Mouse (Mus musculus): ENCODE data around the gene Tinagl1.

Gene Tinagl1

GRCm38 (mm10) chr4:130175072-130175711 lies at the start of gene Tinagl1:
Gene Tinagl1, minus strand, starts transcription at chr4:130175122.
- DNase-seq (ENCODE audit: low spot score) = peak; percentile 33

- no peak for DNase-seq (ENCODE audit: low spot score)
Observed at GRCm38 (mm10) chr4:130224071-130224470, 49.1 kb upstream of the Tinagl1 start.

GRCm38 (mm10) chr4:130222179-130222578 lies 47.3 kb upstream of the Tinagl1 start, which contains the start of gene Gm853:
Gene Gm853, minus strand, starts transcription at chr4:130222401.
- no peak for DNase-seq (ENCODE audit: low spot score)

- DNase-seq (ENCODE audit: low spot score) = no peak
Observed at GRCm38 (mm10) chr4:130220176-130220575, 45.3 kb upstream of the Tinagl1 start.

GRCm38 (mm10) chr4:130215392-130215791 lies 40.5 kb upstream of the Tinagl1 start:
- no peak for DNase-seq (ENCODE audit: low spot score)

GRCm38 (mm10) chr4:130213857-130214256 lies 38.9 kb upstream of the Tinagl1 start:
- DNase-seq (ENCODE audit: low spot score) = no peak

GRCm38 (mm10) chr4:130213197-130213596 lies 38.3 kb upstream of the Tinagl1 start:
- DNase-seq (ENCODE audit: low spot score) = no peak

- no peak for DNase-seq (ENCODE audit: low spot score)
Observed at GRCm38 (mm10) chr4:130212421-130212820, 37.5 kb upstream of the Tinagl1 start.

GRCm38 (mm10) chr4:130211870-130212269 lies 36.9 kb upstream of the Tinagl1 start:
- no peak for DNase-seq (ENCODE audit: low spot score)

- DNase-seq (ENCODE audit: low spot score) = peak; percentile 89
Observed at GRCm38 (mm10) chr4:130198694-130199670, 24.1 kb upstream of the Tinagl1 start.

GRCm38 (mm10) chr4:130196542-130196941 lies 21.6 kb upstream of the Tinagl1 start:
- no peak for DNase-seq (ENCODE audit: low spot score)

- DNase-seq (ENCODE audit: low spot score) = no peak
Observed at GRCm38 (mm10) chr4:130195924-130196323, 21.0 kb upstream of the Tinagl1 start.

GRCm38 (mm10) chr4:130192266-130192665 lies 17.3 kb upstream of the Tinagl1 start:
- no peak for DNase-seq (ENCODE audit: low spot score)

- DNase-seq (ENCODE audit: low spot score) = no peak
Observed at GRCm38 (mm10) chr4:130189606-130190005, 14.7 kb upstream of the Tinagl1 start.

- DNase-seq (ENCODE audit: low spot score) = peak; percentile 81
Observed at GRCm38 (mm10) chr4:130188806-130189297, 13.9 kb upstream of the Tinagl1 start.

GRCm38 (mm10) chr4:130186891-130187290 lies 12.0 kb upstream of the Tinagl1 start:
- no peak for DNase-seq (ENCODE audit: low spot score)

GRCm38 (mm10) chr4:130186450-130186849 lies 11.5 kb upstream of the Tinagl1 start:
- no peak for DNase-seq (ENCODE audit: low spot score)

- DNase-seq (ENCODE audit: low spot score) = no peak
Observed at GRCm38 (mm10) chr4:130183879-130184278, 9.0 kb upstream of the Tinagl1 start.

- no peak for DNase-seq (ENCODE audit: low spot score)
Observed at GRCm38 (mm10) chr4:130183023-130183422, 8.1 kb upstream of the Tinagl1 start.

GRCm38 (mm10) chr4:130181886-130182285 lies 7.0 kb upstream of the Tinagl1 start:
- no peak for DNase-seq (ENCODE audit: low spot score)

GRCm38 (mm10) chr4:130180909-130181602 lies 6.1 kb upstream of the Tinagl1 start:
- DNase-seq (ENCODE audit: low spot score) = no peak

- DNase-seq (ENCODE audit: low spot score) = no peak
Observed at GRCm38 (mm10) chr4:130179876-130180275, 5.0 kb upstream of the Tinagl1 start.

Measured in ovary, postnatal 36 days (tissue).